Mouse (Mus musculus): Measurements from ENCODE around the gene Gm128. TPM values are rescaled to one million over a fixed set of nuclear protein-coding genes. Genes with fewer than 3 reads are reported as not detected.

Gene Gm128
- polyA plus RNA-seq, 1 experiment from 2014 or later = not detected

- no peaks in the 10 kb centered on the region for H3K4me1 ChIP-seq (replicated peaks; ENCODE audit: control insufficient read depth, insufficient read depth, low read length)
- H3K9ac ChIP-seq (ENCODE audit: low read depth, low read length) = no peak overlapping the region
- no peaks in the 10 kb centered on the region for H3K9me3 ChIP-seq (ENCODE audit: control insufficient read depth, low read length)
- H3K4me3 ChIP-seq (ENCODE audit: low read depth, low read length) = no peak overlapping the region
- no peak for DNase-seq (ENCODE audit: low spot score)
- H3K27me3 ChIP-seq (ENCODE audit: control insufficient read depth, insufficient read depth, low read length) = no peaks in the 10 kb centered on the region
- H3K4me2 ChIP-seq (replicated peaks; ENCODE audit: low read depth, low read length) = no peak overlapping the region
- 86% methylated on average over 6 of the region's 6 CpGs for WGBS
- no peaks in the 10 kb centered on the region for H3K36me3 ChIP-seq (ENCODE audit: control insufficient read depth, insufficient read depth, low read length)
- H3K27ac ChIP-seq (ENCODE audit: low read depth, low read length) = no peak overlapping the region
- ATAC-seq (ENCODE audit: low FRiP score) = no peak
Observed at GRCm38 (mm10) chr3:95275161-95275560, 33.8 kb upstream of the Gm128 start.

- 92% methylated on average over 4 of the region's 4 CpGs for WGBS
- no peaks in the 10 kb centered on the region for H3K36me3 ChIP-seq (ENCODE audit: control insufficient read depth, insufficient read depth, low read length)
- H3K4me1 ChIP-seq (replicated peaks; ENCODE audit: control insufficient read depth, insufficient read depth, low read length) = no peaks in the 10 kb centered on the region
- H3K4me2 ChIP-seq (replicated peaks; ENCODE audit: low read depth, low read length) = no peak overlapping the region
- H3K27ac ChIP-seq (ENCODE audit: low read depth, low read length) = no peak overlapping the region
- no peak for ATAC-seq (ENCODE audit: low FRiP score)
- no peak overlapping the region for H3K4me3 ChIP-seq (ENCODE audit: low read depth, low read length)
- no peaks in the 10 kb centered on the region for H3K9me3 ChIP-seq (ENCODE audit: control insufficient read depth, low read length)
- H3K9ac ChIP-seq (ENCODE audit: low read depth, low read length) = no peak overlapping the region
- H3K27me3 ChIP-seq (ENCODE audit: control insufficient read depth, insufficient read depth, low read length) = no peaks in the 10 kb centered on the region
- no peak for DNase-seq (ENCODE audit: low spot score)
Observed at GRCm38 (mm10) chr3:95274453-95274852, 33.1 kb upstream of the Gm128 start.

- Histone ChIP-seq H3K4me2 (replicated peaks; ENCODE audit: low read depth, low read length) (no peak overlapping the region), H3K4me1 (replicated peaks; ENCODE audit: control insufficient read depth, insufficient read depth, low read length) (no peaks in the 10 kb centered on the region), H3K36me3 (ENCODE audit: control insufficient read depth, insufficient read depth, low read length) (no peaks in the 10 kb centered on the region), H3K9ac (ENCODE audit: low read depth, low read length) (no peak overlapping the region), H3K27me3 (ENCODE audit: control insufficient read depth, insufficient read depth, low read length) (no peaks in the 10 kb centered on the region), H3K4me3 (ENCODE audit: low read depth, low read length) (no peak overlapping the region), H3K9me3 (ENCODE audit: control insufficient read depth, low read length) (no peaks in the 10 kb centered on the region), H3K27ac (ENCODE audit: low read depth, low read length) (no peak overlapping the region)
- ATAC-seq (ENCODE audit: low FRiP score) (no peak), DNase-seq (ENCODE audit: low spot score) (no peak)
- 94% methylated on average over 5 of the region's 5 CpGs for WGBS
Observed at GRCm38 (mm10) chr3:95273471-95273870, 32.1 kb upstream of the Gm128 start.

- Histone ChIP-seq H3K4me3 (ENCODE audit: low read depth, low read length) (no peak overlapping the region), H3K27me3 (ENCODE audit: control insufficient read depth, insufficient read depth, low read length) (no peaks in the 10 kb centered on the region), H3K4me1 (replicated peaks; ENCODE audit: control insufficient read depth, insufficient read depth, low read length) (no peaks in the 10 kb centered on the region), H3K9ac (ENCODE audit: low read depth, low read length) (no peak overlapping the region), H3K4me2 (replicated peaks; ENCODE audit: low read depth, low read length) (no peak overlapping the region), H3K27ac (ENCODE audit: low read depth, low read length) (no peak overlapping the region), H3K36me3 (ENCODE audit: control insufficient read depth, insufficient read depth, low read length) (0 out of 2 replicates have a peak, but pooled peaks cover 3% of the 10 kb centered on the region), H3K9me3 (ENCODE audit: control insufficient read depth, low read length) (no peaks in the 10 kb centered on the region)
- no peak for DNase-seq (ENCODE audit: low spot score)
- 89% methylated on average over 12 of the region's 12 CpGs for WGBS
- no peak for ATAC-seq (ENCODE audit: low FRiP score)
Observed at GRCm38 (mm10) chr3:95270766-95271364, 29.5 kb upstream of the Gm128 start.

- H3K27me3 ChIP-seq (ENCODE audit: control insufficient read depth, insufficient read depth, low read length) = no peaks in the 10 kb centered on the region
- DNase-seq (ENCODE audit: low spot score) = no peak
- no peak for ATAC-seq (ENCODE audit: low FRiP score)
- 0 out of 2 replicates have a peak, but pooled peaks cover 3% of the 10 kb centered on the region for H3K36me3 ChIP-seq (ENCODE audit: control insufficient read depth, insufficient read depth, low read length)
- no peaks in the 10 kb centered on the region for H3K4me1 ChIP-seq (replicated peaks; ENCODE audit: control insufficient read depth, insufficient read depth, low read length)
- H3K9ac ChIP-seq (ENCODE audit: low read depth, low read length) = no peak overlapping the region
- WGBS = 84% methylated on average over 5 of the region's 5 CpGs
- H3K4me3 ChIP-seq (ENCODE audit: low read depth, low read length) = no peak overlapping the region
- H3K27ac ChIP-seq (ENCODE audit: low read depth, low read length) = no peak overlapping the region
- H3K4me2 ChIP-seq (replicated peaks; ENCODE audit: low read depth, low read length) = no peak overlapping the region
- H3K9me3 ChIP-seq (ENCODE audit: control insufficient read depth, low read length) = no peaks in the 10 kb centered on the region
Observed at GRCm38 (mm10) chr3:95269789-95270188, 28.4 kb upstream of the Gm128 start.

- Histone ChIP-seq H3K9me3 (ENCODE audit: control insufficient read depth, low read length) (no peaks in the 10 kb centered on the region), H3K27ac (ENCODE audit: low read depth, low read length) (no peak overlapping the region), H3K9ac (ENCODE audit: low read depth, low read length) (no peak overlapping the region), H3K4me1 (replicated peaks; ENCODE audit: control insufficient read depth, insufficient read depth, low read length) (no peaks in the 10 kb centered on the region), H3K4me3 (ENCODE audit: low read depth, low read length) (no peak overlapping the region), H3K4me2 (replicated peaks; ENCODE audit: low read depth, low read length) (no peak overlapping the region), H3K27me3 (ENCODE audit: control insufficient read depth, insufficient read depth, low read length) (no peaks in the 10 kb centered on the region), H3K36me3 (ENCODE audit: control insufficient read depth, insufficient read depth, low read length) (0 out of 2 replicates have a peak, but pooled peaks cover 3% of the 10 kb centered on the region)
- no peak for ATAC-seq (ENCODE audit: low FRiP score)
- DNase-seq (ENCODE audit: low spot score) = no peak
Observed at GRCm38 (mm10) chr3:95267855-95268254, 26.5 kb upstream of the Gm128 start.

GRCm38 (mm10) chr3:95266052-95266451 is 24.7 kb upstream of the Gm128 start:
- Histone ChIP-seq H3K27ac (ENCODE audit: low read depth, low read length) (no peak overlapping the region), H3K4me3 (ENCODE audit: low read depth, low read length) (no peak overlapping the region), H3K4me1 (replicated peaks; ENCODE audit: control insufficient read depth, insufficient read depth, low read length) (no peaks in the 10 kb centered on the region), H3K4me2 (replicated peaks; ENCODE audit: low read depth, low read length) (no peak overlapping the region), H3K27me3 (ENCODE audit: control insufficient read depth, insufficient read depth, low read length) (no peaks in the 10 kb centered on the region), H3K36me3 (ENCODE audit: control insufficient read depth, insufficient read depth, low read length) (peaks cover 6% of the 10 kb centered on the region; the same call in 1 of the 2 replicates), H3K9me3 (ENCODE audit: control insufficient read depth, low read length) (no peaks in the 10 kb centered on the region), H3K9ac (ENCODE audit: low read depth, low read length) (no peak overlapping the region)
- DNase-seq (ENCODE audit: low spot score) (no peak), ATAC-seq (ENCODE audit: low FRiP score) (no peak)
- 96% methylated on average over 3 of the region's 3 CpGs for WGBS

- H3K4me2 ChIP-seq (replicated peaks; ENCODE audit: low read depth, low read length) = no peak overlapping the region
- 90% methylated on average over 1 of the region's 1 CpGs for WGBS
- H3K9ac ChIP-seq (ENCODE audit: low read depth, low read length) = no peak overlapping the region
- DNase-seq (ENCODE audit: low spot score) = no peak
- H3K27me3 ChIP-seq (ENCODE audit: control insufficient read depth, insufficient read depth, low read length) = no peaks in the 10 kb centered on the region
- ATAC-seq (ENCODE audit: low FRiP score) = no peak
- no peak overlapping the region for H3K4me3 ChIP-seq (ENCODE audit: low read depth, low read length)
- H3K4me1 ChIP-seq (replicated peaks; ENCODE audit: control insufficient read depth, insufficient read depth, low read length) = no peaks in the 10 kb centered on the region
- H3K27ac ChIP-seq (ENCODE audit: low read depth, low read length) = no peak overlapping the region
- H3K9me3 ChIP-seq (ENCODE audit: control insufficient read depth, low read length) = no peaks in the 10 kb centered on the region
- peaks cover 6% of the 10 kb centered on the region; the same call in 1 of the 2 replicates for H3K36me3 ChIP-seq (ENCODE audit: control insufficient read depth, insufficient read depth, low read length)
Observed at GRCm38 (mm10) chr3:95264724-95265123, 23.3 kb upstream of the Gm128 start.

- peaks cover 6% of the 10 kb centered on the region; the same call in 1 of the 2 replicates for H3K36me3 ChIP-seq (ENCODE audit: control insufficient read depth, insufficient read depth, low read length)
- H3K4me1 ChIP-seq (replicated peaks; ENCODE audit: control insufficient read depth, insufficient read depth, low read length) = no peaks in the 10 kb centered on the region
- DNase-seq (ENCODE audit: low spot score) = peak; percentile 66
- H3K4me2 ChIP-seq (replicated peaks; ENCODE audit: low read depth, low read length) = no peak overlapping the region
- H3K9me3 ChIP-seq (ENCODE audit: control insufficient read depth, low read length) = no peaks in the 10 kb centered on the region
- H3K27me3 ChIP-seq (ENCODE audit: control insufficient read depth, insufficient read depth, low read length) = no peaks in the 10 kb centered on the region
- WGBS = 47% methylated on average over 11 of the region's 11 CpGs
- no peak overlapping the region for H3K4me3 ChIP-seq (ENCODE audit: low read depth, low read length)
- no peak overlapping the region for H3K9ac ChIP-seq (ENCODE audit: low read depth, low read length)
- ATAC-seq (ENCODE audit: low FRiP score) = no peak
- no peak overlapping the region for H3K27ac ChIP-seq (ENCODE audit: low read depth, low read length)
Observed at GRCm38 (mm10) chr3:95263089-95263739, 21.8 kb upstream of the Gm128 start.

Measured in hindbrain, embryonic 11.5 days (tissue).